Mouse (Mus musculus): ENCODE data around the gene Actr8. TPM values are rescaled to one million over a fixed set of nuclear protein-coding genes. Genes with fewer than 3 reads are reported as not detected.

Actr8 gene
- polyA plus RNA-seq, 1 experiment, result 21.8 TPM

GRCm38 (mm10) chr14:29980447-29981205, 2.5 kb downstream of the Actr8 start:
- Histone ChIP-seq H3K27ac (ENCODE audit: control insufficient read depth, insufficient read depth, low read depth, low read length, poor library complexity) (no peak overlapping the region), H3K4me3 (replicated peaks; ENCODE audit: control insufficient read depth, low read depth, low read length) (no peak overlapping the region), H3K4me1 (ENCODE audit: control insufficient read depth, insufficient read depth, low read length) (no peaks in the 10 kb centered on the region; the same call in 1 of the 2 replicates)
- TF ChIP-seq CTCF (IDR thresholded peaks at IDR 0.05; ENCODE audit: control insufficient read depth, insufficient read depth, low read length) (peak; percentile 46), POLR2A (IDR thresholded peaks at IDR 0.05; ENCODE audit: borderline replicate concordance, control insufficient read depth, low read depth, low read length) (no peak)
- WGBS, result 84% methylated on average over 10 of the region's 10 CpGs

GRCm38 (mm10) chr14:29986096-29986495, 8.0 kb downstream of the Actr8 start:
- no peak overlapping the region for H3K4me3 ChIP-seq (replicated peaks; ENCODE audit: control insufficient read depth, low read depth, low read length)
- 87% methylated on average over 4 of the region's 4 CpGs for WGBS
- no peak overlapping the region for H3K27ac ChIP-seq (ENCODE audit: control insufficient read depth, insufficient read depth, low read depth, low read length, poor library complexity)
- TF ChIP-seq POLR2A (IDR thresholded peaks at IDR 0.05; ENCODE audit: borderline replicate concordance, control insufficient read depth, low read depth, low read length) (no peak), CTCF (IDR thresholded peaks at IDR 0.05; ENCODE audit: control insufficient read depth, insufficient read depth, low read length) (no peak)
- H3K4me1 ChIP-seq (ENCODE audit: control insufficient read depth, insufficient read depth, low read length), result no peaks in the 10 kb centered on the region

GRCm38 (mm10) chr14:29987276-29987675, 9.1 kb downstream of the Actr8 start:
- 86% methylated on average over 6 of the region's 6 CpGs for WGBS
- no peak overlapping the region for H3K4me3 ChIP-seq (replicated peaks; ENCODE audit: control insufficient read depth, low read depth, low read length)
- H3K4me1 ChIP-seq (ENCODE audit: control insufficient read depth, insufficient read depth, low read length), result no peaks in the 10 kb centered on the region
- H3K27ac ChIP-seq (ENCODE audit: control insufficient read depth, insufficient read depth, low read depth, low read length, poor library complexity), result no peak overlapping the region
- no peak for TF ChIP-seq CTCF (IDR thresholded peaks at IDR 0.05; ENCODE audit: control insufficient read depth, insufficient read depth, low read length)
- TF ChIP-seq POLR2A (IDR thresholded peaks at IDR 0.05; ENCODE audit: borderline replicate concordance, control insufficient read depth, low read depth, low read length), result no peak

GRCm38 (mm10) chr14:29987739-29988138, 9.6 kb downstream of the Actr8 start:
- 87% methylated on average over 9 of the region's 9 CpGs for WGBS
- no peaks in the 10 kb centered on the region for H3K4me1 ChIP-seq (ENCODE audit: control insufficient read depth, insufficient read depth, low read length)
- H3K4me3 ChIP-seq (replicated peaks; ENCODE audit: control insufficient read depth, low read depth, low read length), result no peak overlapping the region
- TF ChIP-seq POLR2A (IDR thresholded peaks at IDR 0.05; ENCODE audit: borderline replicate concordance, control insufficient read depth, low read depth, low read length), result no peak
- TF ChIP-seq CTCF (IDR thresholded peaks at IDR 0.05; ENCODE audit: control insufficient read depth, insufficient read depth, low read length), result no peak
- H3K27ac ChIP-seq (ENCODE audit: control insufficient read depth, insufficient read depth, low read depth, low read length, poor library complexity), result no peak overlapping the region

- H3K27ac ChIP-seq (ENCODE audit: control insufficient read depth, insufficient read depth, low read depth, low read length, poor library complexity), result no peak overlapping the region
- no peak for TF ChIP-seq CTCF (IDR thresholded peaks at IDR 0.05; ENCODE audit: control insufficient read depth, insufficient read depth, low read length)
- no peak for TF ChIP-seq POLR2A (IDR thresholded peaks at IDR 0.05; ENCODE audit: borderline replicate concordance, control insufficient read depth, low read depth, low read length)
Observed at GRCm38 (mm10) chr14:29988337-29988736, 10.2 kb downstream of the Actr8 start.

GRCm38 (mm10) chr14:29994976-29995375, 16.8 kb downstream of the Actr8 start:
- Histone ChIP-seq H3K4me1 (ENCODE audit: control insufficient read depth, insufficient read depth, low read length) (no peaks in the 10 kb centered on the region; the same call in 1 of the 2 replicates), H3K27ac (ENCODE audit: control insufficient read depth, insufficient read depth, low read depth, low read length, poor library complexity) (no peak overlapping the region), H3K4me3 (replicated peaks; ENCODE audit: control insufficient read depth, low read depth, low read length) (no peak overlapping the region)
- no peak for TF ChIP-seq CTCF (IDR thresholded peaks at IDR 0.05; ENCODE audit: control insufficient read depth, insufficient read depth, low read length)
- TF ChIP-seq POLR2A (IDR thresholded peaks at IDR 0.05; ENCODE audit: borderline replicate concordance, control insufficient read depth, low read depth, low read length), result no peak
- WGBS, result 91% methylated on average over 4 of the region's 4 CpGs

More at GRCm38 (mm10) chr14:29988337-29988736, 10.2 kb downstream of the Actr8 start:
- WGBS, result 91% methylated on average over 4 of the region's 4 CpGs
- no peak overlapping the region for H3K4me3 ChIP-seq (replicated peaks; ENCODE audit: control insufficient read depth, low read depth, low read length)
- no peaks in the 10 kb centered on the region for H3K4me1 ChIP-seq (ENCODE audit: control insufficient read depth, insufficient read depth, low read length)

GRCm38 (mm10) chr14:29996000-29996751, 18.0 kb downstream of the Actr8 start:
- Histone ChIP-seq H3K27ac (ENCODE audit: control insufficient read depth, insufficient read depth, low read depth, low read length, poor library complexity) (no peak overlapping the region), H3K4me3 (replicated peaks; ENCODE audit: control insufficient read depth, low read depth, low read length) (no peak overlapping the region)
- 82% methylated on average over 11 of the region's 11 CpGs for WGBS

GRCm38 (mm10) chr14:29997345-29997744, 19.2 kb downstream of the Actr8 start:
- no peaks in the 10 kb centered on the region; the same call in 1 of the 2 replicates for H3K4me1 ChIP-seq (ENCODE audit: control insufficient read depth, insufficient read depth, low read length)
- H3K4me3 ChIP-seq (replicated peaks; ENCODE audit: control insufficient read depth, low read depth, low read length), result no peak overlapping the region
- TF ChIP-seq POLR2A (IDR thresholded peaks at IDR 0.05; ENCODE audit: borderline replicate concordance, control insufficient read depth, low read depth, low read length) (no peak), CTCF (IDR thresholded peaks at IDR 0.05; ENCODE audit: control insufficient read depth, insufficient read depth, low read length) (no peak)
- no peak overlapping the region for H3K27ac ChIP-seq (ENCODE audit: control insufficient read depth, insufficient read depth, low read depth, low read length, poor library complexity)

More at GRCm38 (mm10) chr14:29996000-29996751, 18.0 kb downstream of the Actr8 start:
- no peaks in the 10 kb centered on the region; the same call in 1 of the 2 replicates for H3K4me1 ChIP-seq (ENCODE audit: control insufficient read depth, insufficient read depth, low read length)
- no peak for TF ChIP-seq CTCF (IDR thresholded peaks at IDR 0.05; ENCODE audit: control insufficient read depth, insufficient read depth, low read length)
- TF ChIP-seq POLR2A (IDR thresholded peaks at IDR 0.05; ENCODE audit: borderline replicate concordance, control insufficient read depth, low read depth, low read length), result no peak

Data from bone marrow, adult 2 months (tissue).